Mouse (Mus musculus) thymus, adult 2 months (tissue): ENCODE measurements around the gene Pin4.

Experiments used
- CTCF ChIP-seq: fragments of 200-500 bp; IDR thresholded peaks from 2 replicates; pipeline ENCODE4 v1.5.1; 2012; ENCODE audit warnings: mild to moderate bottlenecking, control low read depth, low read length, moderate library complexity, borderline replicate concordance; ENCODE audit not compliant: control insufficient read depth, poor library complexity, insufficient read depth; ENCODE audit errors: extremely low read depth
- POLR2A ChIP-seq: fragments of 200-500 bp; IDR thresholded peaks from 2 replicates; pipeline ENCODE4 v1.6.1; 2012; ENCODE audit warnings: mild to moderate bottlenecking, low read length, control low read depth, moderate library complexity; ENCODE audit not compliant: control insufficient read depth, poor library complexity, insufficient read depth; ENCODE audit errors: extremely low read depth

DNA sequence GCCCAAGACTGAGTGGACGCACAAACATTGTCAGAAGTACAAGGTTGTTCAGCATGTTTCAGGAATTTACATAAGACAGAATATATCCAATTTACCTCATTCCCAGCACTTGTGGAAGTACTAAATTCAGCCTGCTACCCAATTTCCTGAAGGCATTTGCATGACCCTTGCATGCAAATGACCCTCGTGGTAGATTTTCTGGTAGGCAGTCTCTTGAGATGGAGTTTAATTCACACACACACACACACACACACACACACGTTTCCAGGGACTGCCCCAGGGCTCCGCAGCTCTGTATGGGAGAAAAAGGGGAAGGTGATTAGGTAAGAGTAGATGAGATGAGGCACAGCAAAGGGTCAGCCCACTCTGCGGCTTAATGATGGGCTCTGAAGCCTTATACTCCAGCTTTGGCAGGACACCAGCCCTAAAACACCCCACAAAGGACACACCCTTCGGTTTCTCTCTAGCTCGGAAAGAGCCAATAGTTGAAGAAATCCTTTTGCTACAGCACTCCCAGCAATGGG, 24.8 kb upstream of the Pin4 start:
- no peak for TF ChIP-seq CTCF
- no peak for TF ChIP-seq POLR2A
